Mouse (Mus musculus) left cerebral cortex, adult 18-20 months (tissue): ENCODE data around the gene Ppp1r10. TPM values are rescaled to one million over a fixed set of nuclear protein-coding genes. Genes with fewer than 3 reads are reported as not detected.
A peak's percentile ranks its signal among the peaks of the same experiment; 100 is the strongest.

Experiments used
- DNase-seq, 2 experiments: peaks; one replicate each; pipeline ENCODE4 v3.0.0; 2021 to 2022; ENCODE audit warnings: low spot score in 2 of 2, mixed read lengths in 1 of 2
- long read RNA-seq, 2 experiments: library from polyadenylated mRNA; stranded (forward); transcript quantifications; one replicate each; pipeline ENCODE4 v2.0.0; 2021
- total RNA-seq, 2 experiments: library from RNA; stranded (reverse); gene quantifications; 2 replicates each; pipeline ENCODE4 v1.2.3; 2021

The Ppp1r10 gene
- total RNA-seq = 10 to 100 TPM; 62.9 to 63.7 TPM
- long read RNA-seq, experiment 1, full-length matches to known transcripts = 14 of 52 reads
- long read RNA-seq, experiment 1, partial matches to known transcripts = 19 of 52 reads
- long read RNA-seq, experiment 1, other reads (novel, unspliced or antisense) = 19 of 52 reads
- long read RNA-seq, experiment 2, full-length matches to known transcripts = 9 of 32 reads
- long read RNA-seq, experiment 2, partial matches to known transcripts = 20 of 32 reads
- long read RNA-seq, experiment 2, other reads (novel, unspliced or antisense) = 3 of 32 reads

DNA sequence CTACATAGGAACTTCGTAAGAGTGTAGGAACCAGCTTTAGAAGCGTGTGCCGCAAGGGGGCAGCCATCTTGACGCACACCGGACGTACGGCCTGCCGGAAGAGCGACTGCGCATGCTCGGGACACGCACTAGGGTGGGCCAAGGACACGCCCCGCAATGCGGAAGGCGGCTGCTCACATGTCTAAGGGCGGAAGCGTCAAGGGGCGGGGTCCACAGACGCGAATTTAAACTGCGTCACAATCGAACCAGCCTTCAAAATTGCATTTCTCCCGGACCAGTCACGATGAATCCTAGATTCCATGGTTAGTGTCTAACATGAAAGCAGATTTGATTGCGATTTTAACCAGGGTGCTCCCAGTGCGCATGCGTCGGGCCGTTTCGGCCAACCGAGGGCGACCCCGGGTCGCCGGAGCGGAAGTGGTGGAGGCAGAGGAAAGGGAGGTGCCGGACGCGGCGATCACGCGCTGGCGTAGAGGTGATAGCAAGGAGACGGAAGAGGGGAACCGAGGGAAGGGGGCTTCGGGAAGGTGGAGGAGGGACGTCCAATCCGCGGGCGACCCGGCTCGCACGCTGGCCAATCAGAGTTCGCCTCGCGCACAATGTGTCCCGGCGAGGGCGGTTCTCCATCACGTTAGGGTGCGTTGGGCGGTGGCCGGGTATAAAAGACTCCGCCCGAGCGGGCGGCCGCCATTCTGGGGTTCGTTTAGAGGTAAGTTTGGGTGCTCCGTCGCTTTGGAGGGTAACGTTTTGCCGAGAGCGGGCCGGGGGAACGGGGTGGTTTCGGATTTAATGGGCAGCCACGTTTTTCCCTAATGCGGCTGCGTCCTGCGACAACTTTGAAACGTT is at the start of gene Ppp1r10, which contains the start of gene Mrps18b:
TSS of gene Ppp1r10 (plus strand) at position 138 of the 846 bp plus-strand sequence.
TSS of gene Mrps18b (minus strand) at position 93 of the 846 bp plus-strand sequence.
- DNase-seq = peak; percentile 99

DNA sequence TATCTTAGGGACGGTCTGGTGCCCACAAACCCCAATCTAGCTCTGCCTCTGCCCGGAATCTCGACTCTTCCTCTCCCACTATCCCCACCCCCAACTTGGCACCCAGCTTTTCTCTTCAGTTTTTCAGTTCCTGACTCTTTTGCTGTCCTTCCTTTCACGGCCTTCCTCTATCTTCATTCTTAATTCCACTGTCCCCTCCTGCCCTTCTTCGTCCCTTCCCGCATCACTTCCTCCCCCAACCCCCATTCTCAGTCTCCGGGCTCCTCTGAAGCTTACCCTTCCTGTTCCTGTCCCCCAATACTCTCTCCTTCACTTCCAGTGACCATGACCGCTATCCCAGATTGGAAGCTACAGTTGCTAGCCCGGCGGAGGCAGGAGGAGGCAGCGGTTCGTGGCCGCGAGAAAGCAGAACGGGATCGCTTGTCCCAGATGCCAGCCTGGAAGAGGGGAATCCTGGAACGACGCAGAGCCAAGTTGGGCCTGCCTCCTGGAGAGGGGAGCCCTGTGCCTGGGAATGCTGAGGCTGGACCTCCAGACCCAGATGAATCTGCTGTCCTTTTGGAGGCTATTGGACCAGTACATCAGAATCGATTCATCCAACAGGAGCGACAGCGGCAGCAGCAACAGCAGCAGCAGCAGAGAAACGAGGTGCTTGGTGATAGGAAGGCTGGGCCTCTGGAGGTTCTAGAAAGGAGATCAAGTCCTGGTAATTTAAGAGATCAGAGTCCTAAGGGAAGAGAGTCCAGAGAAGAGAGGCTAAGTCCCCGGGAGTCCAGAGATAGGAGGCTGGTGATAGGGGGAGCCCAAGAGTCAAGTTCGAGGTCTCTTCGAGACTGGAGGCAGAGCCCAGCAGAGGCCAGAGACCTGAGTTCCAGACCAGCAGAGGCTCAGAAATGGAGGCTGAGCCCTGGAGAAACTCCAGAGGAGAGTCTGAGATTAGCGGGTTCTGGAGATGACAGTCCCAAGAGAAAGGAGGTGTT is 49.0 kb upstream of the Ppp1r10 start:
- DNase-seq = no peak

DNA sequence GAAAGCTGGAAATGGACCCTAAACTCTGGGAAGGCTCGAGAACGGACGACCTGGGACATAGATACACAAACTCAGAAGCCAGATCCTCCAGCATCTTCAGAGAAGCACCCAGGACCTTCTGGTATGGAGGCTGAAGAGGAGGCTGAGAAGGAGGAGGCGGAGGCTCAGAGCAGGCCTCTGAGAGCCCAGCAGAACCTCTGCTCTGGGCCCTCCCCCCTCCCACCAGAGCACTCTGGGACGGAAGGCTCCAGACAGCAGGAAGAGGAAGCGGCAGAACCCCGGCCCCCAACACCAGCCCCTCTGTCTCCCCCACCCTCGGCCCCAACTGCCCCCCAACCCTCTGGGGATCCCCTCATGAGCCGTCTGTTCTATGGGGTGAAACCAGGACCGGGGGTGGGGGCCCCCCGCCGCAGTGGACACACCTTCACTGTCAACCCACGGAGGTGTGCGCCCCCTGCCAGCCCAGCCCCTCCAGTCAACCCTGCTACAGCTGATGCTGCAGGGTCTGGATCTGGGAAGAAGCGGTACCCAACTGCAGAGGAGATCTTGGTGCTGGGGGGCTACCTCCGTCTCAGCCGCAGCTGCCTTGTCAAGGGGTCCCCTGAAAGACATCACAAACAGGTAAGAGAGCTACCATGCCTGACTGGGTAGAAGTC is 47.9 kb upstream of the Ppp1r10 start:
- no peak for DNase-seq

DNA sequence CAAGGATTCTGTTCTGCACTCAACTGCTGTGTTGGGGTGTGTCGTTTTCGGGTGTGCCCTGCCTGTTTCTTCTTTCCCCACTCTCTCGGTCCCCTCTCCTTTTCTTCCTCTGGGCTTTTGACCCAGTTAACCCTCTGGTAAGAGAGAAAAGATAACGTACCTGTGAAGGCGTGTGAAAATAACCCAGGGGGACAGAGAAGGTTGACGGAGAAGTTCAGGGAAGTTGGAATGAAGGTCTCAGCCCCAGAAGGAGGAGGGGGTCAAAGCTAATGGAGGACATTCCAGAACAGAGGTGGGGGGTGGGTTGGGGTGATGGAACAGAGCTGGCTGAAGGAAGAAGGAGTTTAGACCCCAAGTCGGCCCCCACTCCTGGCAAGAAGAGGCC is 47.3 kb upstream of the Ppp1r10 start:
- no peak for DNase-seq

DNA sequence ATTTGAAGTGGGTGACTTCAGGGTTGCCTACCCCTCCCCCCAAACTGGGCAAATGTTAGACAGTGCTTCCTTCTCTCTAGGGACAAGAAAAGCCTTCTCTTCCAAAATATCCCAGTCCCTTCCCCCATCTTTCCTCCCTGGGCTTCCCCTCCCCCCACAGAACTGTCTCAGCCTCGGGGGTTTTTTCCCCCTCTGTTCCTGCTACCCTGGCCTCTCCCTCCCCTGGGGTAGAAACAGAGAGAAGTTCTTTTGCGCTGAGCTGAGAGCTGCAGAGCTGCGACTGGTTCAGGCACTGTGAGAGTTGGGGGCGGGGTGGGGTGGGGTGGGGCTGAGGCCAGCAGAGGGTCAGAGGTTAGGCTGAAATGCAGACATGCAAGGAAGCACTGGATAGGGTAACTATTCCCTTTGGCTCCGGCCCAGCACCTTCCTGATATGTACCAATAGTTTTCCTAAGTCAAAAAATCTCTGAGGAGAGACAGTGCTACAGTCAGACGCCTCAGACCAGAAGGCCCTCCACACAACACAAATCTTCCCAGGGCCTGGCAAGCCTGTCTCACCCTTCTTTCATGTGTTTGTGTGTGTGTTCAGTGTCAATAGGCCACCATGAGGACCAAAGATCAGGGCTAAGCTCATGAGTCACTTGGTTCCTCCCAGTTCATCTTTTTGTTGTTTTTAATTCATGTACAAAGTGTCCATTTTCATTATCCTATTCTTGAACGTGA is 46.7 kb upstream of the Ppp1r10 start:
- DNase-seq = no peak

DNA sequence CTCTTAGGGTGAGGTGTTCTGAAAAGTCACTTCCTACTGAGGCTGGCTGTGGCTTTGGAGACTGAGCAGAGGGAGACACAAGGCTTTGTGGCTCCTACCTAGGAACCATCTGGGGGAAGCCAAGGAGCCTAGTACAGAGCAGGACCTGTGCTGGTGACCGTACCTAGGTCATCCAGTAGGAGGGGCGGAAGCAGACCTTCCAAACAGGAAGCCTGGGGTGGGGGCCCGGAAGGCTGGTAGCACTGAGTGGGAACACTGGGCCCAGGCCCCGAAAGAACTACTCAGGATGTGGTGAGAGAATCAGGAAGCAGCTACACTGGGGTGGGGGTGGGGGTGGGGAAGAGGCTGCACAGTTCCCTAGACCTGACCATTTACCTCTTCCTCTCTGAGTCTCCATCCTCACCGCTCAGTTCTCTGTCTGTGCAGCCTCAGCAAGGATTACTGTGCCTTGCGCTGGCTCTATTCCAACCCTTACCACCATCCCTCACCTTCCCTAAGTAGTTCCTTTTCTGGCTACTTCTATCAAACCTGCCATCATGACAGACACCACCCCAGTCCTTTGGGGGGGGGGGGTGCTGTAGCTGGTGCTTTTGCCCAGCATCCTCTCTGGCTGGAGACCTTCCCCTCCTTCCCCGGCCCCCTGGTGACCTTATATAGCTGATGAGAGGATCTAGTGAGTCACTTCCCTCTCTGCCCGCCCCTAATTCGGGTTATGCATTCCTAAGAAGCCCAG is 45.9 kb upstream of the Ppp1r10 start:
- no peak for DNase-seq

DNA sequence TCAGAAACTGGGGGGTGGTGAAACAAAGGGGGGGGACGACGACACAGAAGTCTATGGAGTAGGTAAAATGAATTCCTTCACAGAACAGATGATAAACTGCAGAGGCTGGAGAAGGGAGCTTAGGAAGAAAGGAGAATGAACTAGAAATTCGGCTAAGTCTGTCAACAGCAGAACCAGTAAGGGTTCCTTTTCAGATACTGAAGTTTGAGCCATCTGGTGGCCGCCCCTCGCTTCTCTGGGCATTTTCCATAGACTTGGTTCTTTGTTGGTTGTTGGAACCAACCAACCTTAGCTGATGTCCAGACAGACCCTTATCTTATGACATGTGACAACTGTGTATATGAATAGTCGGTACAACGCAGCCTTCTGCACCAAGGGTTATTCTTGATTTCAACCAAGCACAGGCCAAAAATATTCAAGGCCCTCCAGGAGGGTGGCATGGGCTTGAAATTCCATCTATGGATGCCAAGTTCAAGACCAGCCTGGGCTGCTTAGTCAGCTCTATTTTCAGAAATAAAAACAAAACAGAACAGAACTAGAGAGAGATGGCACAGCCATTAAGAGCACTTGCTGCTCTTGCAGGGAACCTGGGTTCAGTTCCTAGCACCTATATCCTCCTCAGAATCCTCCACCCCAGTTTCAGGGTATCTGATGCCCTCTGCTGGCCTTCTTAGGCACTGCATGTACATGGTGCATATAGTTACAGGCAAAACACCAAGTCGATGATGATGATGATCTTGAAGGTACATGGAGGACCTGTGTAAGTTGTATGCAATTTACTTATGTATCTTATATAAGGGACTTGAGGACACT is 45.1 kb upstream of the Ppp1r10 start:
- DNase-seq = no peak

DNA sequence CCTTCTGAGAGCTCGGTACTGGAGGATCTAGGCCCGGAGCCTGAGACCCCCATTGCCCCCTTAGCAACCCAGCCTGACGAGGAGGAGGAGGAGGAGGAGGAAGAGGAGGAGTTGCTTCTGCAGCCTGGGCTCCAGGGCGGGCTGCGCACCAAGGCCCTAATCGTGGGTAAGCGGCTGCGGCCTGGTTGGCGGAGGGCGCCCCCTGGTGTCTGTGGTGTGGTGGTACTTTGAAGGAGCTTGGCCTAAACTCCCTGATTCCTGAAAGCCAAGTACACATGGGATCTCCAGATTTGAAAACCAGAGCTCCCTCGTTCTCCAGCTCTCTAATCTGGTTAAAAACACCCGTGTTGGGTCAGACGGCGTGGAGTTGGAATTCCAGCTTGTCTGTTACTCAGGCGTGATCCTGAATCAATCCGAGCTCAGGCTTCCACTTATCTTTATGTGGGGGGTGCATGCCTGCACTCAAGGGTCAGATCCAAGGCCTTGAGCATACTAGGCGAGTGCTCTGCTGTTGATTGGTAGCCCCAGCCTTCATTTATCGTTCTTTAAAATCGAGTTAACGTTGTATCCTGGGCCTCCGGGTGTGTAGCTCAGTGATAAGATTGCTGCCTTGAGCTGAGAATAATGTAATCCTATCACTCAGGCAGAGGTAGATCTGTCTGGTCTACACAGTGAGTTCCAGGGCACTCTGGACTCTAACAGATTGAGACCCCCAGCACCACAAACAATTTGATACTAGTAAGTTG is 42.3 kb upstream of the Ppp1r10 start:
- peak; percentile 87 for DNase-seq

DNA sequence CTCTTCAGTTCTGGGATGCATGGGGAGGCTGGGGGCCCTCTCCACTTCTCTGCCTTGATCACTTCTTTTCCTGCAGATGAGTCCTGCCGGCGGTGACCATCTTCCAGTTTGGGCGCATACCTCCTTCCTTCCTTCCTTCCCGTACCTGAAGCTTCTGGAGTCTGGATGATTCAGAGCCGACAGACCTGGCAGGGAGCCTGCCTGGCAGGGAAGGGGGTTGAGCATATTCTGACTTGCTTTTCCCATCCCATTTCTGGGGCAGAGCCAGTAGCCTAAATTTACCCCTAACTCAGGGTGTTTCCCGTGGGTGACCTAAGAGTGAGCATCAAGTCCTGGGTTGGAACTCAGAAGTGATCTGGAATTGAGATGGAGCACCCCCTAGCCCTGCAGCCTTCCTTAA is 41.5 kb upstream of the Ppp1r10 start:
- peak; percentile 50 to 56 for DNase-seq

DNA sequence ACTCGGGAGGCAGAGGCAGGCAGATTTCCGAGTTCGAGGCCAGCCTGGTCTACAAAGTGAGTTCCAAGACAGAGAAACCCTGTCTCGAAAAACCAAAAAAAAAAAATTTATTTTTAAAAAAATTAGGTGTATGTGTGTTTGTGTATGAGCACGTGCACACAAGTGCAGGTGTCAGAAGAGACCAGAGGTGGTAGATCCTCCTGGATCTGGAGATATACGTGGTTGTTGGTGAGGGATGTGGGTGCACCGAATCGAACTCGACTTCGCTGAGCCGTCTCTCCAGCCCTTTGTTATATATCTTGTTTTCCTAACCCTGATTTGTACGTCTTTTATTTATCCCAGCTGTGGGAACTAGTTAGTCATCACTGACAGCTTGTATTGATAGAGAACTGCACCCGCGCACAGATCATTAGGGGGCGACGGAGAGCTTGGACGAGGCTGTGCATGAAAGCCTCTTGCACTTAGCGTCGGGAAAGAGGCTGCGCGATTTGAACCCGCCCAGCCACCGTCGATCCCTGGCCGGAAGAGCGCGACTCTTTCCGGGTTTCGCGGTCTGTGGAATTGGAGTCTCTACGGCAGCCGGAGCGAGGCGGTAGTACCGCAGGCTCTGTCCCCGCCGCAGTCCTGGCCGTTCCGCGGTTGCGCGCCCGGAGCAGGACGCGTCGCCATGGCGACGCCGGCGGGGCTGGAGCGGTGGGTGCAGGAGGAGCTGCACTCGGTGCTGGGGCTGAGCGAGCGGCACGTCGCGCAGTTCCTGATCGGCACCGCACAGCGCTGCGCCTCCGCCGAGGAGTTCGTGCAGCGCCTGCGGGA is 36.8 kb upstream of the Ppp1r10 start, which contains the start of gene Dhx16:
TSS of gene Dhx16 (plus strand) at position 575 of the 813 bp plus-strand sequence.
- peak; percentile 97 to 98 for DNase-seq

DNA sequence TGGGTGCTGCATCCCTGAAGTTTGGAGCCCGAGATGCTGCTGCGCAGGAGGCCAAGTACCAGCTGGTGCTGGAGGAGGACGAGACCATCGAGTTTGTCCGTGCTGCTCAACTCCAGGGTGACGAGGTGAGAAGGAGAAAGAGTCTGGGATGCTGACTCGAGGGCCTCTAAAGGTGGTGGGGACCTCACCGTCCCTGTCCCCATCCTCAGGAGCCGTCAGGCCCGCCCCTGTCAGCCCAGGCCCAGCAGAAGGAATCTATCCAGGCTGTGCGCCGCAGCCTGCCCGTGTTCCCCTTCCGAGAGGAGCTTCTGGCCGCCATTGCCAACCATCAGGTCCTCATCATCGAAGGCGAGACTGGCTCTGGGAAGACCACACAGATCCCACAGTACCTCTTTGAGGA is 33.3 kb upstream of the Ppp1r10 start:
- DNase-seq = no peak

DNA sequence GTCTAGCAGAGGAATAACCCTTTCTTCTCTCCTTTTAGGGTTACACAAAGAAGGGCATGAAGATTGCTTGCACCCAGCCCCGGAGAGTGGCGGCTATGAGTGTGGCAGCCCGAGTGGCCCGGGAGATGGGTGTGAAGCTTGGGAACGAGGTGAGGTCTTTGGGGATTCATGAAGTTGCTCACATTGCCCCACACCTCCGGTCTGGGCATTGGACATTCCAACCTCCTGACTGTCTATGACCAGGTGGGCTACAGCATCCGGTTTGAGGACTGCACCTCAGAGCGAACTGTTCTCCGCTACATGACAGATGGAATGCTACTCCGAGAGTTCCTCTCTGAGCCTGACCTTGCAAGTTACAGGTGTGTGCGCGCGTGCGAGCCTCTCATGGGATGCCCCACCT is 32.5 kb upstream of the Ppp1r10 start:
- no peak for DNase-seq

DNA sequence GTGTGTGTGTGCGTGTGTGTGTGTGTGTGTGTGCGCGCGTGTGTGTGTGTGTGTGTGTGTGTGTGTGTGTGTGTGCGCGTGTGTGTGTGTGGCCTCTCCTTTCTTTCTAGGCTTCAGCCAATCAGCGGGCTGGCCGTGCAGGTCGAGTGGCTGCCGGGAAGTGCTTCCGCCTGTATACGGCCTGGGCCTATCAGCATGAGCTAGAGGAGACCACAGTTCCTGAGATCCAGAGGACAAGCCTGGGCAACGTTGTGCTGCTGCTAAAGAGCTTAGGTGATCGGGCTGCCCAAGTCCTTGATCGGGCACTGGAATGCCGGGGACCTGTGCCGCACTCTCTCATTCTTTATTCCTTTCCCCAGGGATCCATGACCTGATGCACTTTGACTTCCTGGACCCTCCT is 28.5 kb upstream of the Ppp1r10 start:
- no peak for DNase-seq

DNA sequence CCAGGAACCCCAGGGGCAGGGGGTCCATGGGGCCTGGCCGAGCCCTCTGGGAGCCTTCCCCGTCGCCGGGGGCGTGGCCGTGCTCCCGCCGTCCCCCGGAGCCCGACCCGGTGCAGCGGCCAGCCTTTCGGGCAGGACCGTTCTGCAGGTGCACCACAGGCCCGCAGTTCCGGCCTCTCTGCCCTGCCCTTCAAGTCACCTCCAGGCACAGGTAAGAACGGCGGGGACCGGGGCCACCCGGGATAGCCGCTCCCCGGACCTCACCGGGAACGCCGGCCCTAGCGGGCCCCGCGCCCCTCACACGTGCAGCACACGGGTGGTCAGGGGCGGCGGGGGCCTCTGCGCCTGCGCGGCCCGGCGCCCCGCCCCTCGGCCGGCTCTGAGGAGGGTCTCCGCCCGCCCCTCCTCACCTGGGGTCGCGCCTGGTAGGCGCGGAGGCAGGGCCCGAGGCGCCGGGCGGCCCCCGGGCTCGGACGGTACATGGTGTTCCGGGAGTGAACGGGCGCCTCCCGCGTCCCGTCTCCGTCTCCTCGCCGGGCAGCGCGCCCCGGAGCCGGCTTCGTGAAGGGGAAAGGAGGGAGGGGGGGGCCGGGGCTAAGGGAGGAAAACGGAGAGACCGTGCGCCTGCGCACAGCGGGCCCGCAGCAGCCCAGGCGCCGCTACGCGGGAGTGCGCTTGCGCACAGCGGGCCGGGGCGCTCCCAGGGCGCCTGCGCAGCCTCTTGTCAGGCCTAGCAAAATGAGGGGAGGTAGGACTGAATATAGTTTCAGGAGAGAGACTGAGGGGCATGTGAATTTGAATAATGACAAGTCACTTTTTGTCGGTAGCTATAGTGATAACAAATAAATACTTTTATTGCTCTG is 19.2 kb upstream of the Ppp1r10 start, which contains the start of gene 2310061I04Rik:
TSS of gene 2310061I04Rik (minus strand) at position 651 of the 863 bp plus-strand sequence.
- peak; percentile 85 to 94 for DNase-seq
